Mouse (Mus musculus) layer of hippocampus, adult 9-11 months (tissue): ENCODE data around the gene Dcaf4.

Experiments
- DNase-seq: peaks from one replicate; pipeline ENCODE4 v3.0.0; 2022

Gene Dcaf4

DNA sequence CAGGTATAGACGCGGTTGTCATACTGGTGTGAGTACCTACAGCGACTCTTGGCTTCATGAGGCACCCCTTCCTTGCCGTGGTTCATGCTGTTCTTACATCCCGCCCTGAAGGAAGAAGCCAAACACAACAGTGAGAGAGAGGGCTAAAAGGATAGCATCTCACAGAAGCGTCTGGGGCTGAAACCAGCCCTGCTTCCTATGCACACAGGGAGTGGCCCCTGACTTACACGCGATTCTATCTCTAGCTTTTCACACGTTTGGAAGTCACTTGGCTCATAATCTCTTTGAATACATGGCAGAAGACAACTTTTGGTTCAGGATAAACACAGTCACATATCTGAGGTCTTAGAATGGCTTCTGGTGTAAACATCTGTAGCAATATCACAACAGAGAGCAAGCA, 35.3 kb downstream of the Dcaf4 start:
- DNase-seq = no peak

DNA sequence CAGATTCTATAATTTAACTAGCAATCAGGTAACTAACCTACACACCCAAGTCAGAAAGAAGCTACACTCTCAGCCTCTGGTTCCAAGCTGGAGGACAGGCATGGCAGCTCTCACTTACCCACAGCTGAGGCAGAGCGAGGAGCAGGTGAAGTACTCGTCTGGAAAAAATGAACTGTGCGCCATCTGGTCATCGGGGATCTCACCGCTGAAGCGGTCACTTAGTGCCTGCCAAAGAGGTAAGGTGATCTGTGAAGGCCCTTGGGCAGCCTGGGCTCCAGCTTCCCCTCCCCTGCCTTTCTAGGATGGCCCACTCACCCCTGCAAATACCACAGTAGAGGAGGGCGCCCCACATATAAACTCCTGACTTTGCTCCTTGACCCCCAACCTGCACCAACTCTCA, 38.2 kb downstream of the Dcaf4 start:
- DNase-seq = no peak

DNA sequence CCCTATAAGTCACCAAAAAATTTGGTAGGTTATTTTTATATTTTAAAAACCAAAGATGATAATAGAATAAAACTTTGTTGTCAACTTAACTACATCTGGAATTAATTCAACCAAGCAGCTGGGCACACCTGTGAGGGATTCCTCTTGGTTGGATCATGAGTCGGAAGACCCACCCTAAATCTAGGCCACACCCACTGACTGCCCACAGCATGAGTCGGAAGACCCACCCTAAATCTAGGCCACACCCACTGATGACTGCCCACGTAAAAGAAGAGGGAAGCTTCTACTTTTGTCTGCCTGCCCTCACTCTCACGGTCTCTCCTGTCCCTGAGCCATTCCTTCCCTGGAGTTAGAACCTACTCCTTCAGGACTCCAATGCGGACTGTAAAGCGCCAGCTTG, 39.9 kb downstream of the Dcaf4 start:
- DNase-seq = no peak

DNA sequence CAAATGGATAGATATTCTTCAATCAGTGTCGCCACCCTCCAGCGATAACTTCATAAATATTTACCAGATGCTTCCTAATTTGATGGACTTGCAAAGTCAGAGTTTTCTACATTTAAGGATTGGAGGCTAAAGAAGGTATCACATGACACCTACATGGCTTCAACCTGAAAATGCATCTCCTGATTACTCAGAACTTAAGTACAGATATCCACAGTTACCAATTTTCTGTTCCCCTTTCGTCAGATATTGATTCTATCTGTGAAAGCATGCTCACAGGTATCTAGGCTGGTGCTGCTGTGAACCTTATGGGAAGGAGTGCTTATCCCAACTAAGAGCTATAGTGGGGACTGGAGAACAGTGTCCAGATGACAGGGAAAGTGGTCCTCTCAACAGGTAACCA, 42.3 kb downstream of the Dcaf4 start:
- no peak for DNase-seq

DNA sequence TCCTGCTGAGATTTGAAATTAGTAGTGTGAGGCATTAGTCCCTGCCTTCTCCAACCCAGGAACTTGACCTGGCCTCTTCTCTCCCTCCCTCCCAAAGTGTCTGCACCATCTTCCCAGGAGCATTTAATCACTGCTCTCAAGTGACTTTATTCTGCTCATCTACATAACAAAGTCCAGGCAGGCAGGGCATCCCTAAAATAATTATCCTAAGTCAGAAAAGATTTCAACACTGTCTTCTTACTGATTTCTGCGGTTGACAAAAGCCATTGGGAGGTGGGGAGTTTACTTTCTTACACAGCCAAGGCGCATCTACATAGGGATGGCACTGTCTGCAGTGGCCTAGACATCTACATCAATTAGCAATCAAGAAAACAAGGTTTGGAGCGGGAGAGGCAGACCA, 49.6 kb downstream of the Dcaf4 start:
- DNase-seq = no peak

DNA sequence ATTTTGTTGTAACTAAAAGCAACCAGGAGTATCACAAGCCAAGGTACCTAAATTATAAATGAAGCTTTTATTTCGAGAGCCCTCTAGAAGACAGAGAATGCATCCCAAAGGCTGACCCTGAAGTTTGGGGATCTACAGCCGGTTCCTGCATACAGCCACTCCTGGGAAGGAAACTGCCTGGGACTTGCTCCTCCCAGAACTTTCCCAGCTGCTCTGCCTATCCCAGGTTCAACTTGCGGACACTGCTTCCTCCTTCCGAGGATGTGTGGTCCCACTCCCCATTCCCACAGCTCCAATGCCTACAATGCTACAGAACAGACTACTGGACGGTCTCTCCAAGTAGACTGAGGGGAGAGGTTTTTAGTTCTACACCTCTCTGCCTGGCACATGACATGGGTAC, 52.5 kb downstream of the Dcaf4 start:
- no peak for DNase-seq

DNA sequence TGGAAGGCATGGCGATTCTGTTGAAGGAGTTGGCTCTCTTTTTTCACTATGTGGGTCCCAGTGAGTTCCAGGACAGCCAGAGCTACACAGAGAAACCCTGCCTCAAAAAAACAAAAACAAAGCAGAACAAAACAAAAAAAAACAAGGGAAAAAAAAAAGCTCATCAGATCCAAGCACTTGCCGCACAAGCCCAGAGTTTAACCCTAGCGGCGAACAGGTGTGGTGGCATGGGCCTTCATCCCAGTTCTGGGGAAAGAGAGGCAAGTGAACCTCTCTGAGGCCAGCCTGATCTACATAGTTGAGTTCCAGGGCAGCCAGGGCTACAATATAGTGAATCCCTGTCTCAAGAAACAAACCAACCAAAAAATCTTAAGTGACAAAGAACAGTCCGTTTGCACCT, 57.2 kb downstream of the Dcaf4 start:
- DNase-seq = no peak

DNA sequence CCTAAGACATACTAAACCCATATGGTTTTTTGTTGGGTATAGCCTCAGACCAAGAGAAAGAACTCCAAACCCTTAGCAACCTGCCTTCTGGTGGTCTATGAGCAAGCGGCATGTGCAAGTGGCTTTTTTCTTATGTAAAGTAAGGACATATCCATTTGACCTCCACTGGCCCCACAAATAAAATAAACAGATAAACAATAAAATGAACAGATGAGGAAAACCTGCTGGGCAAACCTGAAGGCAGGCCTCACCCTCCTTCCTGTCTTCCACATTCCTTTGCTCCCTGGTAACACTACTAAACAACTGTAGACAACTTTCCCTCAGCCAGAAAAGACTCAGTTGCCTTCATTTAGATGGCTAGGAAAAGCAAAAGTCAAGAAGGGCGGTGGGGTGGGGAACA, 58.1 kb downstream of the Dcaf4 start:
- DNase-seq = no peak

DNA sequence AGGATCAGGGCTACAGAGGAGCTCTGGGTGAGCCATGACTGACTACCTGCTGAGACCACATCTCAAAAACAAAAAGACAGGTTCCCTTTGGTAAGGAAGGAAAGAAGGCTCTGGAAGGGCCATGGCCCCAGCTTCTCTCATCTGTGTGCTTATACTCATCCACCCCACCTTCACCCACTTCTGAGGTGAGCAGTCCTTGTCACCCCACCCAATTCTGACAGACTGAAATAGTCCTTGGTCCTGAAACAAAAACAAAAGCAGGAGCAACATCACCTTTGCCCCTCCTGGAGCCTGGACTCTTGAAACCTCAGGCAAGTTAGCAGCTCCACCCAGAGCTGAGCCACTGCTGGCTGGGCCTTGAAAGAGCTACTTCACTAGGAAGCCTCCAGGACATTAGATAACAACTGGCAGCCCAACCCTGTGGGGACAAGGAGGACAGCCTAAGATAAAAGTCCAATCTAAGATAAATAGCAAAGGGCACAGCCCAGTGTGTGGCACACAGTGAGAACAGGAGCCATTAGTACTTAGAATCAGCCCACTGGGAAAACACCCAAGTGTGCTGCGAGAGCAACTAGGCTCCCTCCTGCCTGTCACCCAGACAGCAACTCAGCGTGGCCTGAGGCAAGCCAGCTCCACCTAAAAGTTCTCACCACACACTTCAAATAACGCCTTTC, 58.8 kb downstream of the Dcaf4 start:
- no peak for DNase-seq

DNA sequence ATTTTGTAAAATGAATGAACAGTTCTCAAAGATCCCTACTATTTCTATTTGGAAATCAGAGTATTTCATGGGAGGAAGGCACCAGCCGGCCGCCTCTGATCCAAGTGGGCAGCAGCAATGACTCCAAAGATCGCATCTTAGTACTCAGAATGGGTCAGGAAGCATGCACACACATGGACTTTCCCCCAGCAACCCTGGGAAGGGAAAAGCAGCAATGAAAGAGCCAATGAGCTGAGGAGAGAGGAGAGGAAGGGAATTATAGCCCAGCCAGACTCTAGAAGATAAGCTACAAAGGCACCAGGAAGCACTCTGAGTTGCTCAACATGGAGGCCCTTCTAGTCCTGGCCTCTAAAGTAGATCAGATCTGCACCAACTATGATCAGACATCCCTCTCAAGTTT, 60.0 kb downstream of the Dcaf4 start:
- DNase-seq = no peak

DNA sequence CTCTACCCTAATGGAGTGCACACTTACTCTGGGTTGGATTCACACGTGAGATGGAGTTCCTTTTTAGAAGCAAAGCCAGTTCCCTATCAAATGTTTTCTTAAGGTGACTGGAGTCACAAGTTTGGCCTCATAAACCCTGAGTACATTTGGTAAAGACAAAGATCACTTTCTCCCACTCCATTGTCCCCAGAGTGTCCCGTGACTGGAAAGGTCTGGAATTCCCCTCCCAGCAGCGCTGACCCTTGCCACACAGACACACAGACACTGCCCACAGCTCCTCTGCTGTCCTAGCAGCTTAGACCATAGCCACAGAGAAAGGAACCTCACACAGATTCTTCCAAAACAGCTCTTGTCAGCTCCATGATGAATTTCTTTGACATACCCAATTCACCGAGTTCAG, 61.8 kb downstream of the Dcaf4 start:
- no peak for DNase-seq

DNA sequence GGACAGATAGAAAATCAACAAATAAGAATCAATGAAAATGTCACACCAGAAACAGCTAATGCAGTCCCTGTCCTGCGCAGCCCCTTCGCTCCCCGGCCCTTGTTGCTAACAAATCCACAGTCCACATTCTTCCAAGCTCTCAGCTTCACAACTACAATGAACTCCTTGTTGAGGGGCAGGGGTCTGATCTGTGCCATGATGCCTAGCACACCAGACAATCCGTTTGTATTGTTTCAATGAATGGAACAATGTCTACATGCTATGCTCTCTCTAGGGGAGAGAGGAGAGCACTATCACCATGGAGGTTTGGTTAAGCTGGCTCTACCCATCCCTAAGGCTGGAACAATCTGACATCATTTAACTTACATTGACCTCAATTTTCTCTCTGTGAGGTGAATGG, 62.5 kb downstream of the Dcaf4 start:
- peak; percentile 30 for DNase-seq

DNA sequence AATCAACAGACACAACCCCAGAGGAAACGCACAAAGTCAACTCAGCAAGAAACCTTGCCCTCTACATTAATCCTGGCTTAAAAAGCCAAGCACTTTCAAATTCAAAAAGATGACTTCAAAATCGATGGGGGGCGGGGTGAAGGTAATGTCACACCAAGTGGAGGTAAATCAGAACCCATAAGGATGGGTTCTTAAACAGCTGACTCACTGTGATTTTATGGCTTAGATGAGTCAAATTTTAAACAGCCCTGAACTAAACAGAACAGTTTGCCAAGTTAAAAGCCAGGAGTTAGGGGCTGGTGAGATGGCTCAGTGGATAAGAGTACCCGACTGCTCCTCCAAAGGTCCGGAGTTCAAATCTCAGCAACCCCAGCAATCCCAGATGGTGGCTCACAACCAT, 66.4 kb downstream of the Dcaf4 start:
- DNase-seq = no peak
